Mouse (Mus musculus) liver, adult 2 months (tissue): ENCODE data around the gene Reep3.

ENCODE experiments used
- CTCF ChIP-seq: fragments of 200-500 bp; IDR thresholded peaks from 2 replicates; pipeline ENCODE4 v1.5.1; 2011; ENCODE audit warnings: low read depth, low read length, control low read depth
- POLR2A ChIP-seq: fragments of 200-500 bp; IDR thresholded peaks from 2 replicates; pipeline ENCODE4 v1.6.1; 2011; ENCODE audit warnings: low read length, control low read depth; ENCODE audit not compliant: insufficient read depth; ENCODE audit errors: extremely low read depth

DNA sequence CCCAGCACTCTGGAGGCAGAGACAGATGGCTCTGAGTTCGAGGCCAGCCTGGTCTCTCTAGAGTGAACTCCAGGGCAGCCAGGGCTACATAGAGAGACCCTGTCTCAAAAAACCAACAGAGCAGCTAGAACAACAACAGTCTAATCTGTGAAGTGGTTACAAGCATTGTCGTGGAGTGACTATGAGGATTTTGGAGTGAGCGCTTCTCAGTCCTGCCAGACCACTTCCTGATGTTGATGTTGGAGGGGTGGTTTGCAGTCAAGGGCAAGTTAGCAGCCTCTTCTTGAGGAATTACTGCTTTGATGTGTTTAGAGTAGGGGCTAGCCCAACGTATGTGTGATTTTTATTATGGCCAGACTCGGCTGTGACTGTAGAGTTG lies 15.0 kb upstream of the Reep3 start:
- TF ChIP-seq CTCF (no peak), POLR2A (no peak)
